Mouse (Mus musculus): Measurements from ENCODE around the gene Sidt1.

DNA sequence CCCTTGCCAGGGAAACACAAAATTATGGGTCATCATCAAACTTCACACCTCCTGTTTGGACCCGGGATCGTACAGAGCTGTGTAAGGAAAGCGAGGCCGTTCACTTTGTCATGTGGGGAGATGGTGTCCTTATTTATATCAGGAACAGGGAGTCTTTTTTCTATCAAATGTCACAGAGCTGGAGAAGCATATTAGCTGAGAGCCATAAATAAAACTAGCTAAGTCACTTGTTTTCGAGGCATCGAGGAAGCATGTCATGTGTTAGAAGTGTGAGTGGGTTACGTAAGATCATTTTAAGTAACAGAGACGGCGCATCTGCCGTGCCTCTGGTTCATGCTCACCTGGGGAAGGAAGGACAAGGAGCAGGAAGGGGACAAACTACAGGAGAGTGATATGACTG lies 83.0 kb downstream of the Sidt1 start:
- TF ChIP-seq POLR2A (IDR thresholded peaks at IDR 0.05; ENCODE audit: insufficient read depth, low read length), result no peak
- TF ChIP-seq CTCF (IDR thresholded peaks at IDR 0.05; ENCODE audit: low read depth, low read length), result no peak
